Mouse (Mus musculus): ENCODE results near the gene Itgb1bp1.

Itgb1bp1 gene

GRCm38 (mm10) chr12:21301932-21302331 is 15.8 kb upstream of the Itgb1bp1 start:
- DNase-seq (ENCODE audit: low read depth, low spot score): no peak

DNA sequence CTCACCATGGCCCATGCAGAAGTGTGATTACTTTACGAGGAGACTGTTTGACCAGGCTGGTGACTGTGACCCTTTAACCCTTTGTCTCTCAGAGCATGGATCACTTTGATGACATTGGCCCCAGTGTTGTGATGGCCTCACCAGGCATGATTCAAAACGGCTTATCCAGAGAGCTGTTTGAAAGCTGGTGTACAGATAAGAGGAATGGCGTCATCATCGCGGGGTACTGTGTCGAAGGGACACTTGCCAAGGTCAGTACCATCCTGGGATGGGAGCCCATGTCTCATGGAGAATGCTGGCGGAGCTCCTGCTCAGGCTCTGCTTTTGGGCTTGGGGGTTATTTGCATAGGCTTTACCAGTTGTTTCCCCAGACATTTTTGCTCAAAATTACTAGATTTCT is 15.2 kb upstream of the Itgb1bp1 start:
- DNase-seq (ENCODE audit: low read depth, low spot score): no peak

GRCm38 (mm10) chr12:21298856-21299255 is 12.8 kb upstream of the Itgb1bp1 start:
- DNase-seq (ENCODE audit: low read depth, low spot score): no peak

DNA sequence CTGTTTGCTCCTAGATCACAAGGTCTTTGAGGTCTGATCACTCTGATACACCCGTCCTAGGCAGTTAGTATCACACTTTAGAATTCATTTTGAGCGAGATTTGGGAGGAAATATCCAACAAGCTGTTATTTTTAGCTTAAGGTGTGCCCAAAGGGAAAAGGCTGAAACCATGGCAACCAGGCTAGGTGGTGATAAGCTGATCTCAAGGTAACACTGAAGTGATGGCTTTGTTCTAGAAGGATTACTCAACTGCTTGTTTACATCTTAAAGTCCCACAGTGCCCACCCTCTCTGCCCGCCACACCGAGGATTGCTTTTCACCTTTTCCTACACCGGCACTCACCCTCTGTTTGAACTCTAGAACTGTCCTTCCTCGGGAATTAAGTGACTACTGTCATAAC is 3.6 kb upstream of the Itgb1bp1 start:
- no peak for DNase-seq (ENCODE audit: low read depth, low spot score)

DNA sequence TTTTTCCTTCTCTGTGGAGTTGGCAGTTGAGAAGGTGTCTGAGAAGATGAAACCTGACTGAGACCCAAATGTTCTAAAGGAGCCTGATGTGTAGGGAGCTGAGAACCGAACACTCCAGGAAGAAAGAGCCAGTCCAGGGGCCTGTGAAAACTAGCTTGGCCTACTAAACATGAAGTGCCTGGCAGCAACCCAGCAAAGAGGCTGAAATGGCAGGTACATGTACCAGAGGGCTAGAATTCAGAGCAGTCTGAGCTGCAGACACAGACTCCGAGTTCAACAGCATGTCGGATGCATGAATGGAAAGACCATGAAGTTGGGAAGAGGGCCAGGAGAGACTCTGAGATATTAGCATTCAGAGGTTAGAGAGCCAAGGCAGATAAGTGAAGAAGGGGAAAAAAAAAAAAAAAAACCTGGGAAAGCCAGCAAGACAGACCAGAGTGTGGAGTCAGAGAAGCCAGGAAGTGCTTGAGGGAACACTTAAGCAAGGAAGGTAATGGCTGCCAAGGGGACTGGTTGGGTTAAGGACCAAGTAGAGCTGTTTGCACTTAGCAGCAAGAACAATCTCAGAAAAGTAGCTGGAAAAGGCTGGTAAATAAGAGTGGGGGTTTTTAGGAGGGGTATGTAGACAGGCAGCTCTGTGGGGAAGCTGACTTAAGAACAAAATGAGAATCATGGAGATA is 2.8 kb upstream of the Itgb1bp1 start:
- no peak for DNase-seq (ENCODE audit: low read depth, low spot score)

DNA sequence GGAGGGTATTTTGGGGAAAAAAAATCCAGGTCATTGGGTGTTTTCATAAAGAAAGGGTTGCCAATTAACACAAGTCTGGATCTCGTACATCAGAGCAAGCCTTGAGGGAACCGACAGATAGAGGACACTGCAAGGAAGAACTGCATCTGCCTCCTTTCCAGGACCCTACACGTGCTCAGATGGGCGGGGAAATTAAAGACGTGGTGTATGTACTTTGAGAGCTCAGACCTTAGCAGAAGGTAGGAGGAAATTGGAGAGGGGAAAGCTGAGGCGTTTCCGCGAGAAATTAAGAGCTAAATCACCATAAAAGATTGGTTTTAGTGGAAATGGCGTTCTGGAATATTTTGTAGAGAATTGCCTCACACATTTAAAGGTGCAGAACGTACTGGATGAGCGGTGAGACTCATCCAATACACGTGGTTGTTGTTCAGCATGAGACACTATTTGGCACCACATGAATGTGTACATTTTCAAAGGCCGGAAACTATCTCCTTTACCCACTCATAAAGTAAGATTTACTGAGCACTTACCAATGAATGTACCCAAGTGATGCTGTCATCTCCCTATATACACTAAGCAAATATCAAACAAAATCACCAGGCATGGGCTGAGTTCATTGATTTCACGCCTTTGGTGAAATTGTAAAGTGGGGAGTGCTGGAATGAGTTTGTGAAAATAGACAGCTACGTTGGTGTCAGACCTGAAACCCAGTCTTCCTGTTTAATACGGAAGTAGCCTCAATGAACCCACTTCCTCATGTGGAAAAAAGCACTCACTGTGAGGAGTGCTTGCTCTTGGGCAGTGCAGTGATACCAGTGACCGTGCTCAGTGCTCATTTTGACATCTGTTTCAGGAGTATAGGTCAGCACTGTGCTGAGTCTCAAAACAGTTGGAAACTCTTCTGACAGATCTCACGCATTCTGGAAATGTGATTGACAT is 897 bp upstream of the Itgb1bp1 start:
- DNase-seq (ENCODE audit: low read depth, low spot score): peak; percentile 61

DNA sequence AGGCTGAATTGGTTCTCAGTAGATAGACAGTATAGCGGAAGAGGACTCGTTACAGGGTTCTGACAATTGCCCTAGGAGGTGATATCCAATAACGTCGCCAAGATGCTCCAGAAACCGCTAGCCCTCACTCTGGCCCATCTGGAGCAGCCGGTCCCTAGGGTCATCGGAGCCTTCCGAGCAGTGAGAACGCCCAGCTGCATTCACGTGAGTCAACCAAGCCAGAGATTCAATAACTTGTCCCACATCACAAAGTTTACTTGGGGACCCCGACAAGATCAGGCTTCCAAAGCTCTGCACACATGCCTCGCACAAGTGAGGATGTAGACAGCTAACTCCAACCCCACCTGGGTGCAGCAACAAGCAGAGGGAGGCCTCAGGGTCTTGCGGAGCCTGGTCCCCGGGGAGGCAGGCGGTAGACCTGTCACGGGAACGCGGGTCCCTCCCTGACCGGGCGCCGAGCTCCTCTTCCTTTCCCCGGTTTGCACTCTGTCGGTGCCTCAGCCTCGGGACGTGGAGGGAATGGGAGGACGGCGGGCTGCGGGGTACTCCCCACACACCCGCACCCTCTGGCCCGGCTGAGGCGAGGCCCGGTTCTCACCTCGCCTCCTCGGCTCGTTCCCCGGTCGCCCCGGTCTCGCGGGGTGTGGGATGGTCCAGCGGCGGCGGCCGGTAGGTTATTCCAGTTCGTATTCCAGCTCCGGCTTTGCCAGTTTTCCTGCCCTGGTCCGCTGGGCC is 409 bp downstream of the Itgb1bp1 start:
- DNase-seq (ENCODE audit: low read depth, low spot score): no peak

DNA sequence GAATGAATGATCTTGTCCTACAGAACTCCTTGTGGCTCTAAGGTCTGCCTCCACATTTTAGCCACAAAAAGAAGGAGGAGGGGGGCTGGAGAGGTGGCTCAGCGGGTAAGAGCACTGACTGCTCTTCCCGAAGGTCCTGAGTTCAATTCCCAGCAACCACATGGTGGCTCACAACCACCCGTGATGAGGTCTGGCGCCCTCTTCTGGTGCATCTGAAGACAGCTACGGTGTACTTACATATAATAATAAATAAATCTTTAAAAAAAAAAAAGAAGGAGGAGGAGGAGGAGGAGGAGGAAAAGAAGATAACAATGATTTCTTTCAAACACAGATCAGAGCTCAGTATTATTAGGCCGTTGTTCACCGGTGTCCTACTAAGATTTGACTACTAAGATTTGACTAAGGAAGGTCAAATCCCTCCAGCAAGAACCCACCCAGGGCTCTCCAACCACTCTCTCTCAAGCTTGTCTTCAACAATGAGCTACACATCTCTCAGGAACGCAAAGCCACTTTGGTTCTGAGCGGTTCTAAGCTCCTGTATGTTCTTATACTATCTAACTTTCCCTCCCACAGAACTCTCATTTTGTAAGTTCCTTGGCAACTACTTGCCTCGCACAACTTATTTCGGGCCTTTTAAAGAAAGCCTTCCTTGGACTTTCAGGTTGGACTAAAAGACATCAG is 1.2 kb downstream of the Itgb1bp1 start, which contains the start of gene Cpsf3:
Gene Cpsf3 (plus strand): TSS at position 631 of the 681 bp plus-strand sequence.
- peak; percentile 73 for DNase-seq (ENCODE audit: low read depth, low spot score)

DNA sequence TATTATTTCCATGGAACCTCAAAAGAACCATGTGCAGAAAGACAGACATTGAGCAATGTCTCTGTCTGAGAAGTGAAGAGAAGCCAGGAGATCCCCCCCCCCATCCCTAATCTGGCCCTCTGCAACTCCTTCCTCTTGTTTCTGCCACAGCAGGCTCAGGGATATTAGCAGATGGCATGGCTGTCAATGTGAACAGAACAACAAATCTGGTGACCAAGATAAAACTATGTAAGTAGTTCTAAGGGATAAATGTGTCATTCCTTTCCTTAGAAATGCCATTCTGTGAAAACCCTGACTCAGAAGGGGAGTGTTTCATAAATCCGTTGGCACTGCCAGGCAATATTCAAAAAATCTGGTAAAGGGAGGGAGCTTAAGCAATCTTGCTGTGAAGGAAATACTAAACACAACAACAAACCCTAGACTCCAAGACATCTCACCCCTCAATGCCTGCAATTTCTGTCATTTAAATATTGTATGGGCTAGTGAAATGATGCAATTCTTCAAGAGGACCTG is 8.7 kb downstream of the Itgb1bp1 start:
- DNase-seq (ENCODE audit: low read depth, low spot score): no peak

DNA sequence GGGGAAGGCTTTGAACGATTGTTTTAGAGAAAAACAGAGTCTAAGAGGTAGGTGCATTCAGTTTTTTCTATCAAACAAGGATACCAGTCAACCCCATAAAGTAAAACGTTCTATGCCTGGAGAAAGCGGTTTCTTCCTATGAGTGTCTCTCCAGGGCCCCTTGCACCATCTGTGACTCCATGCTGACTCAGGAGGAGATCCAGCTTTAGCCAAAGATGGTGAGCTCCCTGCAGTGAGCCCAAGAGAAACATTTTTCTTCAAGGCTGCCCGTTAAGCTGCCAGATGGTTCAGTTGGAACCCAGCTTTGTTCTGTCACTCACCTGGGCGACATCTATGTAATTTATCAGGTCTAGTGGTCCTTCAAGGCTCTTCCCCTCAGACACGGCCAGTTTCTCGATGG is 11.6 kb downstream of the Itgb1bp1 start:
- no peak for DNase-seq (ENCODE audit: low read depth, low spot score)

DNA sequence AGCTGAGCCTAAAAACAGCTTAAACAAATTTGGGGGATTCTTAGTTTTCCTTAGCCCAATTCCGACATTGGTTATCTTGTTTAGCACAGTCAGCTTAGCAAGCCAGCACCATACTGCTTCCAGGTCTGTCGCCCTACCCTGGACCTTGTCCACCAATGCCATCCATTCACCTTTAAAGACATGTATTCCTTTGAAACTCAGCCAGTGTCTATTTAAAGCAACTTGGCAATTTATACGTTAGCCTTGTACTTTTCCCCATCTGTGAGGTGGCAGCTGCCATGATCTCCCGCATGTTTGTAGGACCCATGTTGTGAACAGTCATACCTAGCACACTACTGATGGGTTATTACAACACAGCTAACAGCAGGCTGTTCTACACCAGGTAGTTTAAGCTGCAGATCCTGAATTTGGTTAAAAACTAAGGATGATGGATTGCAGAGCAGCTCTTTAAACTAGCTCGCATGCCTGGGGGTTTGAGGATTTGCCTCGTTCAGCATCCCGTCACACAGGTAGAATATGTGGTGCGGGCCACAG is 17.9 kb downstream of the Itgb1bp1 start:
- no peak for DNase-seq (ENCODE audit: low read depth, low spot score)

- no peak for DNase-seq (ENCODE audit: low read depth, low spot score)
Observed at GRCm38 (mm10) chr12:21266784-21267098, 19.3 kb downstream of the Itgb1bp1 start.

DNA sequence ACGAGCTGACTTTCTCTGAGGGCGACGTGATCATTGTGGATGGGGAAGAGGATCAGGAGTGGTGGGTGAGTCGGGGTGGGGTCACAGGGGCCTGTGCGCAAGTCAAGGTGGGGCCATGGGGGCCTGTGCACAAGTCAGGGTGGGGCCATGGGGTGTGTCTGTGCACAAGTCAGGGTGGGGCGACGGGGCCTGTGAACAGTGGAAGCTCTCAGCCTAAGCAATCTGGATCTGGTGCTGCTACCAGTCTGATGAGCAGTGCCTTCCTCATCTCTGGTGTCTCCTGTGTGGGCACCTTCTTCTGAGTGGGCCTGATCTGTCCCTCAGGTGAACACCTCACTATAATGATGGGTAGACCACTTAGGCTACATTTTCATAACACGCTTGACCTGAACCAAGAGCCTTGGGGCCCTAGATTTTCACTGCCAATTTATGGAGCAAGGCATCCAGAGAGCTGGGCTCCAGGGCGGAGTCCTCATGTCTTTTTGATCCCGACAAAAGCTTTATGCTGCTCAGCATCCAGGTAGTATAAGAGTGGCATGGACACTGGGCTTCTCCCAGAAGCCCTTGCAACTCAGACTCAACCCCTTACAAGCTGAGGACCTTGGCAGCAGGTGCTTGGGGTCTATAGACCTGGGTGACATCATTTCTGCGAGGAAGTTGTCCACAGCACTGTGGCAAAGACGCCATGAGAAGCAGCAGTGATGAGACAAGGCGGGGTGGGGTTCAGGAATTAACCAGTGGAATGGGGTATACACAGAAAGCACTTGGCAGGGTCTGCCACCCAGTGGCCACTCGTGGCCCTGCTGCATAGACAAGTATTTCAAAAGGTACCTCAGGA is 19.9 kb downstream of the Itgb1bp1 start:
- peak; percentile 53 for DNase-seq (ENCODE audit: low read depth, low spot score)

DNA sequence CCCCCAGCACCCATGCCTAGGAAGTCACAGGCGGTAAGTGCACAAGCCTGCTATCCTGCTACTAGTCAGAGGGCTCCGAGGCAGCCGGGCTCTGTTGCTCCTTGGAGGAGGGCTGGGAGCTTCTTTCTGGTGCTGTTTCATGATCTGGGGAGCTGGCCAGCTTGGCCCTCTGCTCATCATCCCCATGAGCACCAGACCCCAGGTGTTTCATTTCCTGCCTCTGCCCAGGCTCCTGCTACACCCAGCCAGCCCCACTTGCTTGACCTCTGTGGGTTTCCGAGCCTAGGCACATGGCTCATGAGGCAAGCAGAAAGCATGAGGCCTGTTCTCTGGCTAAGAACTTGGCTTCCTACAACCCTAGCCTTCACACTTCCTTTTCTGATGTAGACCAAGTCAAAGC is 20.6 kb downstream of the Itgb1bp1 start:
- DNase-seq (ENCODE audit: low read depth, low spot score): no peak

- DNase-seq (ENCODE audit: low read depth, low spot score): no peak
Observed at GRCm38 (mm10) chr12:21264970-21265369, 21.1 kb downstream of the Itgb1bp1 start.

GRCm38 (mm10) chr12:21264241-21264640 is 21.8 kb downstream of the Itgb1bp1 start:
- DNase-seq (ENCODE audit: low read depth, low spot score): no peak

DNA sequence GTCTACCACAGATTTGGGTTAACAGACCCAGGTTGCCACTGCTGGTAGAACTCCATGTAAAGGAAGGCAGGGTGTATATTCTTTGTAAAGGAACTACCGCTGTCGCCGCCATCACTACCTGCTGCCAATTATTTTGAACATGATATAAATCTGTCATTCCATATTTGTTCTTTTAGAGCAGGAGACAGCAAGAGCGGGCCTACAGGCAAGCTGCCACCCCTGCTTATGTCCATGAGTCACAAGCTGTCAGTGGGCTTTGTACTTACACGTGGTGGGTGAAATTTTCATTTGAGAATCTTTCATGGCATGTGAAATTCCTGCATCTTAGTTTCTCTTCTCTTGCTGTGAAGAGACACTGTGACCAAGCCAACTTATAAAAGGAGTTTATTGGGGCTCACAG is 22.8 kb downstream of the Itgb1bp1 start:
- no peak for DNase-seq (ENCODE audit: low read depth, low spot score)

- no peak for DNase-seq (ENCODE audit: low read depth, low spot score)
Observed at GRCm38 (mm10) chr12:21261521-21261920, 24.6 kb downstream of the Itgb1bp1 start.

GRCm38 (mm10) chr12:21260494-21261256 is 25.4 kb downstream of the Itgb1bp1 start:
- peak; percentile 56 for DNase-seq (ENCODE audit: low read depth, low spot score)
